Mouse (Mus musculus): ENCODE measurements at regions not wholly inside any gene's neighbourhood (a gene's known extent, or its start where the extent isn't known, plus 50 kb on each side); places are given as distances from the start of the nearest gene placed in this dataset.

DNA sequence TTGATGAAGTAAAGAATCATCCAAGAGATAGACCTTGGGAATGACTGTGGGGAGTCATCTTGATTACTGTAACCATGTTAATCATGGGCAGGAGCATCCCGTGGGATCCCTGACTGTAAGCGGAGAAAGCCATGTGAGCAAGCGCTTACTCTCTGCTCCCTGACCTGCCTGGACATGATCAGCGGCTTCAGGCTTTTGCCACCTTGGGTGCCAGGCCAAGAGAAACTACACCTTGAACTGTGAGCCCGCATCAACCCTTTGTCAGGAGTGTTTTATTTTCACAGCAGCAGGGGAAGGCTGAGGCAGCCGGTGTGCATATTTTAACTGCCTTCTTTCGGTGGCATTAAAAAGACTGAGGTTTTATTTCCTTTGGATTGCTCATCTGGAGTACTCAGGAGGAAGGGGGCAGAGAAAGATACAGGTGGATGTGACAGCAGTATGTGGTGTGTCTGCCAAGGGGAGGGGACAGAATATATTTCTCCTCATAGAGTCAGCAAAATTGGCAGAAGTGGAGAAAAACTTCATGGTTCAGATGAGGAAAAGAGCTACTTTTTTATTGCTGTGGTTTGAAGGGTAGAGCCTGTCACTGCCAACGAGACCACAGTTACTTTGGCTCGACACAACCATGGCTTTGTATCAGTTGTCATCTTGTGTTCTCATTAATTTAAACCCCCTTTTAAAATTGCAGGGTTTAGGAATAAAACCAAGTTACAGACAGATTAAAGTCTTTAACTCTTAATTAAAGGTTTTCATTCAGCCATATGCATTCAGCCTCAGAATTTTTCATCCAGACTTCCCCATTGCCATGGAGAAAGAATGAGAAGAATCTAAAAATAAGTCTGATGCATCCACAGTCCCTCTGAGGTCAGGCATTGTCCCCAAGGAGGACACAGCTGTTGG lies 208.1 kb upstream of the Ercc4 start:
- in situ Hi-C loops (cut with MboI, MseI), result no loop called here

DNA sequence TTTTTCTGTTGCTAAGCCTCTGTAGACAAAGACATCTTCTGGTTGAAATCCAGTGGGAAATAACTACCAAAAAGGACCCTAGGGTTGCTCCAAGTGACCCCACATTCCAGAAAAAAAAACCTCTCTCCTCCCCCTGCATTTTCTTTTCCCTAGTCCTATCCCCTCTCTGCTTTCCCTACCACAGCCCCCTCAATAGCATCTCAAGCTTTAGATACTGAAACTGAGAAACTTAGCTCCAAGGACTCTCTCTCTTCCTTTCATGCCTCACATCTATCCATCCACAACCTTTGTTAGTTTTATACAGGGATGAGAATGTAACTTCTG lies 207.5 kb upstream of the Ercc4 start:
- in situ Hi-C loops (cut with MboI, MseI), result no loop called here

DNA sequence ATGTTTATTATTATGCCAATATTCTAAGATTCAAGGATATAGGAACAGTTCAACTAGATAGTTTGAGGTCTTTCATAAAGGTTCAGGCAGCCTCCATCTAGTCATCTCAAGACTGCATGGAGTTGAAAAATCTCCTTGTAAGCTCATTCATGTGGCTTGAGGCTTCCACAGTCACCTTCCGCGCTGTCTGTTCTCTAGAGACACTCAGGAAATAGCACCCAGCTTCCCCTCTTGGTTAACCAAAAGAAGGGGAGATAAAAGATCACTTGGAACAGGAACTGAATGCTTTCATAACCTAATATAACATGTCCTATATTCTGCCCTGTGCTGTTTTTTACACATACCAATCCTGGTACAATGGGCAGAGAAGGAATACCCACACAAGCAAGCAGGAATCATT lies 206.3 kb upstream of the Ercc4 start:
- in situ Hi-C loops (cut with MboI, MseI), result no loop called here

DNA sequence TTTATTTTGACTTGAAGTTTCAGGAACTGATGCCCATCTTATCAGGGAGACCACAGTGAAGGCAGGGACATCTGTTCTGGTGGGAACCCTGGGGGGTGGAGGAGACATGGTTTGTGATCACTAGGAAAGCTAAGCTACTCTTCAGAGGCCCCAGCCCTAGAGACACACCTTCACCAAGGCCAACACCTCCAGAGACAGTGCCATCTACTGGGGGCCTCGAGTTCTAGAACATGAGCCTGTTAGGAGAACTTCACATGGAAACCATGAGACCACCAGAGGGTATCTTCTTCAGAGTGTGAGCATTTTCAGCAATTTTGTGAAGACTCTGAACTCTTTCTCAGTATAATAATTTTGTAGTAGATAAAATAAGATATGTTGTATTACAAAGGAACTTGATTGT lies 204.5 kb upstream of the Ercc4 start:
- in situ Hi-C loops (cut with MboI, MseI), result no loop called here

DNA sequence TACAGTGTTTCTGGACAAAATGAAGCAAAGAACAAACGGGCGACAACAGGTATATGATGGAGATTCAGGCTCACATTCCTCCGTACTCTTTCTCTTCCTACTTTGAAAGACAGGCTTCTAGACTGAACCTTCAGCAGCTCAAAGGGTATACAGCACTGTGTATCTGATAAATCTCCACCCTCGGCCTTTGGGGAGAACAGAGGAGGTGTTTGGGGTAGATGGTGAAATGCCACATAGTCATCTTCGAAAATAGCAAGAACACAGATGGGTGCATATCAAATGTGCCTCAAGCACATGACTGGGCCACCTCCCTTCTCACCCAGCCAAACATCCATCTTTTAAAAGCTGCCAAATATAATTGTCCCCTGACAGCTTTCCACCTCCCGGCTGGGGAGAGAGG lies 184.8 kb upstream of the Ercc4 start:
- in situ Hi-C loops (cut with MboI, MseI), result loop anchor here (10.0 kb wide), 1 partner anchor 1640 kb away; no protein-coding TSS in a partner anchor

DNA sequence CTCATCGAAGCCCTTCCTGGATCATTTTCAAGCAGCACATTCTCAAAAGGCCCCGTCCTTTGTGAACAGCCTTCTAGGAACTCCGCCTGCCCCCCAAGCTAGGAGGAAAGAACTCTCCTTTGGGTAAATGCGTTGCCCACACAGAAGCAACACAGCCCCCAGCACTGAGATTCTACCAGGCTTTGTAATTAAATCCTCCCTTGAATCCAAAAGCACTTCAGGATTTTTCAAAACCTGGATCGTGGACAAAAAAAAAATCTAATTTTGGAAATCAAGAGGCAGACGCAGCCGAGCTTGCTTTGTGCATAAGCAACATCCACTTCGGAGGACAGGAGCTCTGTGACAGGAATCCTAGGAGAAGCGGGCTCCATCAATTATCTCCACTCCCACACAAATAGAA lies 183.6 kb upstream of the Ercc4 start:
- in situ Hi-C loops (cut with MboI, MseI), result loop anchor here (10.0 kb wide), 1 partner anchor 1641 kb away; no protein-coding TSS in a partner anchor

DNA sequence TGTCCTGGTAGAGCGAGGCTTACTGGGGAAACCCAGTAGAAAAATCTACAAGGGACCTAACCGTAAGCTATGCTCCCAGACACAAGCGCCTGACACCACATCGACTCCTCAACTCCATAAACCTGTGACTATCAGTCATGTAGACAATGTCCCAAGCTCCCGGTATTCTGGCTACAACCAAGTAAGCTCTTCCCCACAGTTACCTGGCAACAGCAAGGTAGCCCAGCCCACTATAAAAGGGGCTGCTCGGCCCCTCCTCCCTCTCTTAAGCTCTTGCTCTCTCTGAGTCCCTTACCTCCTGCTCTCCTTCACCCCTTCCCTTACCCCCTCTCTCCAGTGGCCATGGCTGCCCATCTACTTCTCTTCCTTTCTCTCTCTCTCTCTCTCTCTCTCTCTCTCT lies 178.4 kb upstream of the Ercc4 start:
- in situ Hi-C loops (cut with MboI, MseI), result no loop called here

DNA sequence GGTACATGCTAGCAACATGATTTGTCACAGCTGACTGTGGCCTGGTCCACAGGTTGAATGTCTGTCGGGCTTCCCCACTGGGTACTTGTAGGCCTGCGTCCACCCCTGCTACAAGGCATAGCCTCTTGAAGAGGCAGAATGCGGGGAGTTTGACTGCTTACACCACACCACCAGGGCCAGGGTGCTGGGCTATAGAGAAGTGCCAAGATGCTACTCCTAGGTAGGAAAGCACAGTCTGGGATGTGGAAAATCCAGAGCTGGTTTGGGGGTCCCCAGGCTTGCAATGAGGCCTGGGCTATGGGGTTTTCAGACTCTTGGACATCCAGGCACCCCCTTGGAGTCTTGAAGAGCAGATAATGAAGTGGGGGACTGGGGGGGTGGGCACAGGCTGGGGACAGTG lies 176.5 kb upstream of the Ercc4 start:
- in situ Hi-C loops (cut with MboI, MseI), result no loop called here

DNA sequence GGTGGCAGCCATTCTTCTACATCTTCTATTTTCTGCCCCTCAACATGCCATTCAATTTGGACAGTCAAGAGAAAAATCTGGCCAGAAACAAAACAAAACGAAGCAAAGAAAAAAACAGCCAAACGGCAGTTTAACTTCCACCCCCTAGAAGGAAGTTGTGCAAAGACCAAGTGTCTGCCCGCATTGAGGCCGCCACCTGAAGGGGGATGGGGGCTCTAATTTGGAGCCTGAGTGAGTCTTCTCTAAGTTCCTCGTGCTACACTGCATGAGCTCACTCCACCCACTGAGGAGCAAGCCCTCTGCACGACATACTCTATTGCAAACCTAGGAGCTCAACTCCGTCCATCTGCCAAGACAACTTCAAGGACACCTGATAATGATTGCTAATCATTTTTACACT lies 174.9 kb upstream of the Ercc4 start:
- in situ Hi-C loops (cut with MboI, MseI), result no loop called here

DNA sequence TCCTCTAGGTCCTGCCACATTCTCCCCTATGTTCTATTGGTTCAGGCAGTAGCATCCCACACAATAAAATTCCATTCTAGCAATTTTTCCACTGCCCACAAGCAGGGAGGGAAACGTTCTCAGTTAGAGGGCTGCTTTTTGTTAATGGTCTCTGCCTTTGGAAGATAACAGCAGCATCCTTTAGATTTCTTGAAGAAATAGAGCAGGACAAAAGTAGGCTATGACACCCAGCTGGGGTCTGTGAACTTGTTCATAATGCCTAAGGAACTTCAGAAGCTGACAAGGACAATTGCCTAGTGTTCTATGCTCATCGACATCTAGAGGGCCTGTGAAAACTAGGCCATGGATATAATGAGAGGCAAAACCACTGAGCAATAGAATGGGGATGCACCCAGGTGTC lies 174.2 kb upstream of the Ercc4 start:
- in situ Hi-C loops (cut with MboI, MseI), result no loop called here

DNA sequence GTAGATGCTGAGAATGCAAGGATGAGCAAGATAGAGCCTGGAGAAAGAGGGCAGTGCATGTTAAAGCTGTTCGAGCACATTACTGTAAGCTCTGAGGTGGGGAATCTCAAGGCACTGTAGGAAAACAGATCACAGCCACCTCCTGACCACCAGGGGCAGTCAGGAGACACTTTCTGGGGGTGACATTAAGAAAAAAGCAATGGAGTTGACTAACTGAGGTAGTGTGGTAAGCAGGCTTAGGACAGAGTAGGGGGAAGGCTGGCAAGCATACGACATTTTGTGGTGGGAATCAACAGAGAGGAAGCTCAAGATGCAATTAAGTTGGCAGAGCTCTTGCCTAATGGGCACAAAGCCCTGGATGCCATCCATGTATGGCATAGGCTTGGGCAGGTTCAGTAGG lies 172.9 kb upstream of the Ercc4 start:
- in situ Hi-C loops (cut with MboI, MseI), result no loop called here

DNA sequence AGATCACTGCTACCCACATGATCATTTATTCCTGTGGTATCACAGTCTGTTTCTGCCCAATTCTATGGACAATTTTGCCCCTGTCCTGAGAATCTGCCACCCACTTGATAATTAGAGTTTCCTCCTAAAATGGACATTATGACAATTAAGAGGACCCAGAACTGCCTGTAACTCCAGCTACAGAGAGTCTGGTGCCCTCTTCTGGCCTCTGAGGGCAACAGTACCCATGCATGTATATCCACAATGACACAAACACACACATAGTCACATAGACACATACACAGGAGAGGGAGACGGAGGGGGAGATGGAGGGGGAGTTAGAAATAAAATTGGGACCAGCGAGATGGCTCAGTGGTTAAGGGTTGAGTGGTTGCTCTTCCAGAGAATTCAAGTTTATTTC lies 170.9 kb upstream of the Ercc4 start:
- in situ Hi-C loops (cut with MboI, MseI), result no loop called here

DNA sequence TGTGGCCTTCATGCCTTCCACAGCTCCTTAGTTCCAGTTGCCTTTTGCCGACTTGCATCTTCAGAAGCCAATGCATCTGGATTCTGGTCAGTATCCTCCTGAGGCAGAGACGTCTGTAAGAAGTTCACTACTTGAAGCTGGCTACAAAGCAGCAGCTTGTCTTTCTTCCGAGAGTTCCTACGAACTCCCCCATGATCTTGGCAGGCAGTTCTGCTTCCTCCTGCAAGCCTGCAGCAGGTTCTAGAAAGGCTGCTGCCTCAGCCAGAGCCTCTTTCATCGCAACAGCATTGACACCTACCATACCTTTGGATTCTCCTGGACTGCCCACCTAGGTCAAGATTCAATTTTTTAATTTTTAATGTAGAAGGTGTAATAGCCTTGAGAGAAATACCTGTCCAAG lies 158.3 kb upstream of the Ercc4 start:
- in situ Hi-C loops (cut with MboI, MseI), result no loop called here

DNA sequence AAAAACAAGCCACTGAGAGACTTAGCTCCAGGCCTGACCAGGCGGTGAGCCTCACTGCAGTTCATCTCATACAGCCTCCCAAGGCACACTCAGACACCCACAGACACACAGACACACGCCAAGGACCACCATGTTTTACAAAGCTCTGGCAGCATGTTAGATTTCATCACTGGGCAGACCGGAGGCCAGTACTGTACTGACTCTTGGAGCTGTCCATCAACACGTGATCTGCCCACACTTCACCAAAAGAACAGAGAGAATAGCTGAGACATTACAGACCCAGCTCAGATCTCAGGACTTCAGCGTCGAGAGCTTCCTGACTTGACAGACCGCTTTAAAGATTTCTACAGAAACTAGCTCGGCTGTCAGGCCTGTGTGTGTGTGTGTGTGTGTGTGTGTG lies 155.5 kb upstream of the Ercc4 start:
- in situ Hi-C loops (cut with MboI, MseI), result no loop called here

DNA sequence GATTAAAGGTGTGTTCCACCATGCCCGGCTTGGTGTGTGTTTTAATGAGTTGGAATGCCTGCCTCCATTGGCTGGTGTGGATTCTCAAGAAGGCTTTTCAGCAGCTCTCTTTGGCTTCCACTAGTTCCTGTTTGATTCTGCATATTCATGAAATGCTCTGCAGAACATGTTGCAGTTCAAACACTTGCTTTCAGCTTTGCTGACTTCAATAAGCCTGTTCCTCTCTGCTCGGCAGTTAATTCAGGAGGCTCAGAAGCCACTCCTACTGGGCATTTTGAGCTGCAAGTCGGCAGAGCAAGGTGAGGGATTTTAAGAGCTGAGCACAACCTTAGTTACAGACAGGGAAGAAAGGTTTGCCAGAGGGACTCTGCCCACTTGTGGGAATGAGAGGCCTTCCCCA lies 153.1 kb upstream of the Ercc4 start:
- in situ Hi-C loops (cut with MboI, MseI), result no loop called here

DNA sequence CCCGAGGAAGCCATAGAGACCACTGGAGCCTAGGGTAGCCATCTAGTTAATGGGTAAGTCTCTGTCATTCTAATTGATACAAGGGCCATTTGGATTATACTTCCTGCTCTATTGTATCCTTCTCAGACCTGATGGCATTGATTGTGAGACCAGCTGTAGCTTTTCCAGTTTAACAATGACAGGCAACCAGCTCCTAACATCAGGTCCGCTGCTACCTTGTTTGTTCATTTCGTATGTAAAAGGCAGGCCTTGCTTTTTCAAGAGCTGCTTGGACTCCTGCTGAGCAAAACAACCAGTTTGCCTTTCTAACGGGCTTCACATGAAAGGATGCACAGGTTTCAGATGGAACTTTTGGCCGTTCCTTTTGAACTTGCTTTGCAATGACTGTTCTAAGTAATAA lies 148.6 kb upstream of the Ercc4 start:
- in situ Hi-C loops (cut with MboI, MseI), result no loop called here

DNA sequence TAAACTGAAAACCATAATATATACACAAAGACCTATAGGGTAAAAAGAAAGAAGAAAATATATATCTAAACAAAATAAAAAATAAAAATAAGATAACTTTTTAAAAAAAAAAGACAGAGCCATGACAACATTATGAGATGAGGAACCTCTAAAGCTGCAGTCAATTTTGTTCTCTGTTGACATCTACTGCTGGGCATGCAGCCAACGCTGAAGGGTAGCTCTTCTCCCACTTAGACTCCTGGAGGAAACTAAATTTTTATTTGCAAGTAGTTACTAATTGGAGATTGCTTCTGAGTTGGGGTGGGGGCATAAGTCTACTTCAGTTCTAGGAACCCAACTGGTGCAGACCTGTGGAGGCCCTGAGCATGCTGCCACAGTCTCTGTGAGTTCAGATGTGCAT lies 126.8 kb upstream of the Ercc4 start:
- in situ Hi-C loops (cut with MboI, MseI), result no loop called here

DNA sequence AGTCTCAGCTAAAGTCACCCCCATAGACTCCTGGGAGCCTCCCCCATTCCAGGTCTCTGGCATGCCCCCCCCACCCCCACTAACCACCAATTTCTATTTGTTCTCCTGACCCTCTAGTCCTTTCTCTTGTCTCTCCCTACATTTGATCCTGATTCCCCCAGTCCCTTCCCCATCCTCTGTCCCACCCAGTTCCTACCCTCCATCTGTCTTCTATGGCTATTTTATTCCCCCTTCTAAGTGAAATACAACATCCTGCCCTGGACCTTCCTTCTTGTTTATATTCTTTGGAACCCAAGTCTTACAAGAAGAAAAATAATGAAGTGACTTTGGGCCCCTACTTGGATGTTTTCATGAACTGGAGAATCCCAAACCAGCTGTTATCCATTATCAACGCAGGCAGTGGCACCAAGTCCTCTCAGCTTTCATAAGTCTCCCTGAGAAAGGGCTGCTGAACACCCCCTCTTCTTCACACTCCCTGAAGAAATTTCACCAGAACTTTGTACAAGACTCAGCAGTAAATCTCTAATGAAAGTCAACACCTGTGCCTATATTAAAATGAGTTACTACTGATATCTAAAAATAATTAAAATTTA lies 108.1 kb upstream of the Ercc4 start:
- in situ Hi-C loops (cut with MboI, MseI), result no loop called here

DNA sequence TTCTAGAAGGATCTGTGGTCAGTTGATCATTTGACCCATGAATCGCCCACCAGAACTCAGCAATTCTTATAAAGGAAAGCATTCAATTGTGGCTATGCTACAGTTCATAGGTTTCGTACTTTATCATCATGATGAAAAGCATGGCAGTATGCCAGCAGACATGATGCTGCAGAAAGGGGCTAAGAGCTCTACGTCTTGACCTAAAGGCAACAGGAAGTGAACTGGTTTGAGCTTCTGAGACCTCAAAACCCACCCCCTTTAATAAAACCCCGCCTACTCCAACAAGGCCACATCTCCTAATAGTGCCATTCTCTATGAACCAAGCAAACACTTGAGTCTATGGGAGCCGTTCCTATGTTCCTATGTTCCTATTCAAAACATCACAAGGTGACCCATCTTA lies 96.6 kb upstream of the Ercc4 start:
- in situ Hi-C loops (cut with MboI, MseI), result no loop called here

DNA sequence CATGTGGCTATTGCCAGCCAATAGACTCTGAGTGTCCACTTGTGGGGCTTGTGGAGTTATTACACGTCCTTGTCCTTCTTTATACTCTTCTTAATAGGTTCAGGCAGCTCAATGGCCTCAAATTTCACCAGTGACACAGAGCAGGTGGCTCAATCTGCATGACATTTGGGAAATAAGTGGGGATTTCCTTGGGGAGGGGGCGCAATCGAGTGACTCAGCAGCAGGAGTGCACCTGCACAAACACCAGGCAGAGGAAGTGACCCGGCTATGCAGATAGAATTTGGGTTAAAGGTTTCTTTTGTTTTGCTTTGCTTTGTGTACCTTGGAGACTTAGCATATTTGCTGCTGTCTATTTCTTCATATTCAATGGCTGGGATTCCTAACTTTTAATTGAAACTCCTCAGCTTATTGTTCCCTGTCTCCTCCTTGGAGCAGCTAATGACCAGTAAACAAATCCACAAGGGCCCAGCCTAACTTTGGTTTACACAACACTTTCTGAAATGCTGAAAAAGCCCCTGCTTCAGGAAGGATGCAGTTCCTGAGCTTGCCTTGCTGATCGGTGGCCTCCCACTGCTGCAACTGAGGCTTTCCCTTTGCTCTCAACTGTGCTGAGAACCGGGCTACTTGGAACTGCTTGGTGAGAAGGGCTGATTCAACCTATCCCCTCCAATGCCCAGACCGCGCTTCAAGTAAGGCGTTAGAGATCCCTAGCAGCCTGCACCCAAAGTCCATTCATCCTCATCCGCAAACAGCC lies 95.4 kb upstream of the Ercc4 start:
- in situ Hi-C loops (cut with MboI, MseI), result no loop called here

DNA sequence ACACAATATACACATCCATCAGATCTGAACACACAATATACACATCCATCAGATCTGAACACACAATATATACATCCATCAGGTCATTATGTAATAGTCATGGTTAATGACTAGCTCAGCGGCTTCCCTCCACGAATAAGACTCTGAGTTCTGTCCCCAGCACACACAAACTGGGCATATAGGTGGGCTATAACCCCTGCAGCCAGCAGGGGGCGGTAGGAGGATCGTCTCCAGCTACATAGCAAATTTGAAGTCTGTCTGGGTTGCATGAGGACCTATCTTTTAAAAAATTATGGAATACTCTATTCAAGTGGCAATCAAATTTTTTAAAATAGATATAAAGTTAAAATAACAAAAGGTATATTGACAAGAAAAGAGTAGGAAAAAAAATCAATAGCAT lies 86.6 kb upstream of the Ercc4 start:
- in situ Hi-C loops (cut with MboI, MseI), result no loop called here

DNA sequence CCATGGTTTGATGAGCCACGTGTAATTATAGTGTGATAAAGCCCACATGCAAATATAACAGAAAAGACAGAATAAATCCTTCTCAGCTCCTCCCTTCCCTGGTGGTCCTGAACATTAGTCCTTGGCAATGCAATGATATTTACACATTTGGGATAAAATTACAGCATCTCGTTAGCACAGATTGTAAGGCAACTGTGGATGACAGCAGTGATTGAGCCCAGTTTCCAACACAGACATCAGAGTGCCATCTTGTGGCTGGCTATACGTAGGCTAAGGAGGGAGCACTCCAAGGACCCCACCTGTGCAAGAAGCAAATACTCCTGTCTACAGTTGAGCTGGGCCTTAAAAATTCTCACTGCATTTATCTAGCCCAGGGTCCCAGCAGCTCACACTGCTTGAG lies 84.1 kb upstream of the Ercc4 start:
- in situ Hi-C loops (cut with MboI, MseI), result no loop called here

DNA sequence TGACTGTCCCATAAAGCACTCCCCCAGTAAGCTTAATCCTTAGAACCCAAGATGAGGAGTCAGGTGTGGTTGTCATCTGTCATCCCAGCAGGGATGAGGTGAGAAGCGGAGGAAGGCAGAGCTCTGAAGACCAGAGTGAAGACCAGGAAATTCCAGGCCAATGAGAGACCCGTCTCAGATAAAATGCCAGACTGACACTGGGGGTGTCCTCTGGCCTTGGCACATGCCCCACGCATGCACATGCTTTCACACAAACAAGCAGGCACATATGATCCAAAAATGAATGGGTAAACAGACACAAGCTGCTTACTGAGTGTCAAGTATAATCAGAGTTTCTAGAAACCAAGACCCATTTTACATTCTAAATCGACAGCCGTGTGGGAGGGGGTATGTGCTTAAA lies 75.3 kb upstream of the Ercc4 start:
- in situ Hi-C loops (cut with MboI, MseI), result no loop called here
